Mouse (Mus musculus) olfactory bulb, adult 2 months (tissue): Measurements from ENCODE around the gene Fam172a.

Source experiments
- CTCF ChIP-seq: fragments of 200-500 bp; IDR thresholded peaks from 2 replicates; pipeline ENCODE4 v1.5.1; 2012; ENCODE audit warnings: low read depth, mild to moderate bottlenecking, low read length, moderate library complexity; ENCODE audit not compliant: insufficient read depth
- POLR2A ChIP-seq: fragments of 200-500 bp; IDR thresholded peaks from 2 replicates; pipeline ENCODE4 v1.6.1; 2012; ENCODE audit warnings: mild to moderate bottlenecking, low read depth, low read length, moderate library complexity; ENCODE audit not compliant: insufficient read depth

- no peak for TF ChIP-seq CTCF
- no peak for TF ChIP-seq POLR2A
Observed at GRCm38 (mm10) chr13:77976248-77976647, 274.4 kb downstream of the Fam172a start.
